Mouse (Mus musculus) heart, embryonic 12.5 days (tissue): ENCODE measurements at regions not wholly inside any gene's neighbourhood (a gene's known extent, or its start where the extent isn't known, plus 50 kb on each side); places are given as distances from the start of the nearest gene placed in this dataset.
"Not testable (repeated sequence)": the region's sequence is repeated elsewhere in the genome, so short reads cannot be mapped to it uniquely, and the experiment has no call there.

Source experiments
- ATAC-seq: fragments of 200-750 bp; cut with Nextera tagmentation; 2 replicates; pipeline ENCODE4 v1.8.0; 2017; ENCODE audit warnings: moderate TSS enrichment, moderate library complexity; ENCODE audit not compliant: insufficient number of reproducible peaks, low FRiP score
- H3K27ac ChIP-seq: fragments of 300-500 bp; sonication (generic); 2 replicates; pipeline ENCODE4 v1.5.1; 2016; ENCODE audit warnings: mild to moderate bottlenecking, moderate library complexity; ENCODE audit not compliant: poor library complexity, severe bottlenecking
- H3K27me3 ChIP-seq: fragments of 300-500 bp; sonication (generic); replicated peaks from 2 replicates; pipeline ENCODE4 v1.6.1; 2016; ENCODE audit warnings: mild to moderate bottlenecking, moderate library complexity
- H3K36me3 ChIP-seq: fragments of 300-500 bp; sonication (generic); 2 replicates; pipeline ENCODE4 v1.6.1; 2016; ENCODE audit warnings: mild to moderate bottlenecking, moderate library complexity
- H3K4me1 ChIP-seq: fragments of 300-500 bp; sonication (generic); replicated peaks from 2 replicates; pipeline ENCODE4 v1.6.1; 2016; ENCODE audit warnings: mild to moderate bottlenecking
- H3K4me2 ChIP-seq: fragments of 300-500 bp; sonication (generic); 2 replicates; pipeline ENCODE4 v1.6.1; 2016; ENCODE audit warnings: mild to moderate bottlenecking, moderate library complexity
- H3K4me3 ChIP-seq: fragments of 300-500 bp; sonication (generic); 2 replicates; pipeline ENCODE4 v1.5.1; 2016; ENCODE audit warnings: mild to moderate bottlenecking
- H3K9ac ChIP-seq: fragments of 300-500 bp; sonication (generic); 2 replicates; pipeline ENCODE4 v1.6.1; 2016; ENCODE audit warnings: mild to moderate bottlenecking, moderate library complexity
- H3K9me3 ChIP-seq: fragments of 300-500 bp; sonication (generic); replicated peaks from 2 replicates; pipeline ENCODE4 v1.6.1; 2016; ENCODE audit warnings: mild to moderate bottlenecking, moderate library complexity
- WGBS: fragments of 180-500 bp; shearing (Covaris S2); methylation state at CpG from one replicate; pipeline ENCODE4 v1.1.7; 2016; 5-methylcytosine and 5-hydroxymethylcytosine counted together

DNA sequence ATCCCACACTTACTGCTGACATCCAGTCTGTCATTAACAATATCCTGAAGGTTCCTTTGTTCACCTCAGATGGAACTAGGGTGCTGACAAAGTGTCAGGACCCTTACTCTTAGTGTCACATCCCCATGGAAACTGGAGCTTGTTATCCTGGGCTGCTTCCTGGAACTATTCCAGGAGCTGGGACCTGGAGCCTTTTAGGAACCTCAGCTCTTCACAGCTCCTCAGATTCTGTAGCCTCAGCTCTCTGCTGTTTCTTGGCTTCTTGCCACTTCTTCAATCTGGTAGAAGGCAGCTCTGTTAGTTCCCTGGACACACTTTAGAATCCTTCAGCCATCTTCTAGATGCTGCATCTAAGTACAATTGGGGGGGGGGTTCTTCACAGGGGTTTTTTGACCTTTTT is 157.3 kb upstream of the Slc13a1 start:
- Histone ChIP-seq H3K9me3 (no peaks in the 10 kb centered on the region), H3K4me3 (no peak overlapping the region), H3K27ac (no peak overlapping the region), H3K27me3 (no peaks in the 10 kb centered on the region), H3K4me1 (no peaks in the 10 kb centered on the region), H3K9ac (no peak overlapping the region), H3K36me3 (no peaks in the 10 kb centered on the region), H3K4me2 (no peak overlapping the region)
- ATAC-seq = no peak

DNA sequence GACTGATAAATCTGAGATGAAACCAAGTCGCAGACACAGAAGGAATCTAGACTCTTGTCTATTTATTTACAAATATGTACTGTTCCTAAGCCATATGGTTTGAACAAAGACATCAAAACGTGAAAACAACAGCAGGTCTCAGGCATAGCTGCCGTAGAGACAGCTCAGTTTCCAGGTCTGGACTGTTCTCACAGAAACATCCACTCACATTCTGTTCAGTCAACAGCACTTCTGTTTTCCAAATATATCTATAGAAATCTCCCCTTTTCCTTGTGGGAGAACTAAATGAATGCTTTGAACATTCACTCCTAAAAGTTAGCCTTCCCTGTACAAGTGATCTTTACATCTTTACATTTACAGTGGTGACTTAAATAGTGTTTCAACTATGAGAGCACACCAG is 156.8 kb upstream of the Slc13a1 start:
- no peak for ATAC-seq
- 59% methylated on average over 3 of the region's 3 CpGs for WGBS

DNA sequence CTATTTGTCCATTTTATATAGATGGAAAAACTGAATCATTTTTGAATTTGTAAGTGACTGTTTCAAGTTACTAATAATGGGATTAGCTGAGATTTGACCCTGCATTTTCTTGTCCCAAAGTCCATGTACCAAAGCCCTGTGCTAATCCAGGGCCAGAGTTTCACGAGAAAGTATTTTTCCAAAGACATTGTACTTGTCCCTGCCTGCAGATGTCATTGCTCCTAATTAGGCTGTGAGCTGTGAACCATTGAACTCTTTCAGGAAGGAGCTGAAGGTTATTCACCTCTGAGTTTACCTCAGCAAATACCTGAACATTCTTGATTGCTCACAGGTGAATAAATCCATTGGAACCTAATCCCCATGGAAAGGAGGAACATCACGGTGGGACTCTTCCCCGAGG is 154.5 kb upstream of the Slc13a1 start:
- WGBS = 76% methylated on average over 3 of the region's 3 CpGs
- H3K27ac ChIP-seq = no peak overlapping the region
- H3K4me3 ChIP-seq = no peak overlapping the region
- H3K9ac ChIP-seq = no peak overlapping the region
- ATAC-seq = no peak
- no peaks in the 10 kb centered on the region for H3K4me1 ChIP-seq
- no peaks in the 10 kb centered on the region for H3K9me3 ChIP-seq
- no peaks in the 10 kb centered on the region for H3K36me3 ChIP-seq
- no peaks in the 10 kb centered on the region for H3K27me3 ChIP-seq
- H3K4me2 ChIP-seq = no peak overlapping the region

More for the DNA sequence above, 156.8 kb upstream of the Slc13a1 start:
- Histone ChIP-seq H3K9me3 (no peaks in the 10 kb centered on the region), H3K9ac (no peak overlapping the region), H3K27me3 (no peaks in the 10 kb centered on the region), H3K4me2 (no peak overlapping the region), H3K4me1 (no peaks in the 10 kb centered on the region), H3K36me3 (no peaks in the 10 kb centered on the region), H3K4me3 (no peak overlapping the region), H3K27ac (no peak overlapping the region)

DNA sequence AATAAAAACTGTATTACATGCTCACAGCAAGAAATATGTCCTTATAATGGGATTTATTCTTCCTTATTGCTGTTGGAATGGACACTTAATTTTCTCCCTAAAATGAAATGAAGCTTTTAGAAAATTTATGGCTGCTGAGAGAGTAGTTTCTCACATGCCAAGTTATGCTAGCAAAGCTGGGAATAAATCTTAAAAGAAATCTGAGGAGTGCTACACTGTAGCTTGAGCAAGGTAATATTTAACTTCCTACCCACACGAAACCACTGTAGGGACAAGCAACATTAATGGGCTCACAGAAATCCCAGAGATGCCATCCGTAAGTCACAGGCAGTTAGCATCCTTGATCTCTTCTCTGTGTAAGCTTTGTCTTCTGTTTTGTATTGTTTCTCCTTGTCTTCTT is 151.0 kb upstream of the Slc13a1 start:
- H3K27me3 ChIP-seq = no peaks in the 10 kb centered on the region
- no peak overlapping the region for H3K4me3 ChIP-seq
- H3K9me3 ChIP-seq = no peaks in the 10 kb centered on the region
- H3K36me3 ChIP-seq = no peaks in the 10 kb centered on the region
- H3K4me2 ChIP-seq = no peak overlapping the region
- no peak overlapping the region for H3K9ac ChIP-seq
- no peak for ATAC-seq
- WGBS = 84% methylated on average over 2 of the region's 2 CpGs
- H3K27ac ChIP-seq = no peak overlapping the region
- no peaks in the 10 kb centered on the region for H3K4me1 ChIP-seq

DNA sequence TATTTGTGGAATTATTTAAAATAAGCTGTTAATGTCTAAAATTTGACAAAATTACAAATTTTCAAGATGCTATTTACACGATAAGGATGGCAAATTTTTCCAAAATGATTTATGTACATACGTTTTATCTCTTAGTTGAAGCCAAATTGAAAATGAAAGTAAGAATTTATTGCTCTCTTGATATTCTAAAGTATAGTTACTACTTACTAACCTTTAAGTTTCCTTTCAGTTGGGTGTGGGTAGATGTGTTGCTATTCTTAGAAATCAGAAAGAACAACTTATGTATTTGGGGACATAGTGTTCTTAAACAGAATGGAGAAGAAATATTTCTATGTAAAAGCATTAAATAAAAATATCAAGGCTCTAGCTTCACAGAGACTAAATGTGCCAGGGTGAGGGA is 142.8 kb upstream of the Slc13a1 start:
- ATAC-seq = no peak
- H3K4me2 ChIP-seq = no peak overlapping the region
- H3K9me3 ChIP-seq = no peaks in the 10 kb centered on the region
- no peaks in the 10 kb centered on the region for H3K4me1 ChIP-seq
- H3K9ac ChIP-seq = no peak overlapping the region
- H3K36me3 ChIP-seq = no peaks in the 10 kb centered on the region
- H3K27ac ChIP-seq = no peak overlapping the region
- no peak overlapping the region for H3K4me3 ChIP-seq
- no peaks in the 10 kb centered on the region for H3K27me3 ChIP-seq
- 80% methylated on average over 2 of the region's 2 CpGs for WGBS

DNA sequence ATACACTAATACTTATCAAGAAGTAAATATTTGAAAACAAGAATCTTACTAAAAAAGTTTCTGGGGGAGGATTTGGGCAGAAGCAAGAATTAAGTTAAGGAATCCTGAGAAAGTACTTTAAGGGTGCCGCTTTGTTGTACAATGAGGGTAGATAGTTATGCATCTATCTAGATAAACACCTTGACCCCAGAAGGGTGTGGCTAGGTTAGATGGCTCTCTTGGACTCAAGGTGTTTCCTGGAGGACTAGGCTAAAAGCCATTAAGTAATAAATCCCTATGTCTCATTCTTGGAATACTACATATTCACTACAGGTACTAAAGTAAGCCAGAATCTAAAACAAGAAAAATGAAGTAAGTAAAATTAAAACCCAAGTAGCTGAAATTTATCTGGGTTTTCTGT is 141.9 kb upstream of the Slc13a1 start:
- 74% methylated on average over 1 of the region's 1 CpGs for WGBS
- H3K36me3 ChIP-seq = no peaks in the 10 kb centered on the region
- ATAC-seq = no peak
- H3K9me3 ChIP-seq = no peaks in the 10 kb centered on the region
- H3K4me3 ChIP-seq = no peak overlapping the region
- H3K27ac ChIP-seq = no peak overlapping the region
- H3K4me1 ChIP-seq = no peaks in the 10 kb centered on the region
- no peak overlapping the region for H3K9ac ChIP-seq
- no peaks in the 10 kb centered on the region for H3K27me3 ChIP-seq
- H3K4me2 ChIP-seq = no peak overlapping the region

DNA sequence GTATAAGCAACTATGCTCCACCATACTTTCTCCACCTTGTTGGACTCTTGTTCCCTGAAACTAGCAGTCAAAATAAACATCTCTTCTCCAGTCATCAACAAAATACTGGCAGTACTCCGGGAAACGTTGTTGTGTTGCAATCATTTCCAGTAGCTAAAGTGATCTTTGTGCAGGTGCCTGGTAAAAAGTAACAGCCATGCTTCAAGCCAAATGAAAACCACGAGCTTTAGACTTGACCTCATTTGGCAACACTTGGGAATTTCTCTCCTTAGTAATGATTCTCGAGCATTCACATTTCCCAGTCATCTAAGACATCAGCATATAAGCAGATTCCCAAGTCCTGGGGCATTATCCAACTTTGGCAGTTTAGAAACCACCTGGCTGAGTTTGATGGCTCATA is 133.8 kb upstream of the Slc13a1 start:
- Histone ChIP-seq H3K9me3 (no peaks in the 10 kb centered on the region), H3K27ac (no peak overlapping the region), H3K36me3 (no peaks in the 10 kb centered on the region), H3K27me3 (no peaks in the 10 kb centered on the region), H3K9ac (no peak overlapping the region), H3K4me3 (no peak overlapping the region), H3K4me1 (no peaks in the 10 kb centered on the region), H3K4me2 (no peak overlapping the region)
- 77% methylated on average over 4 of the region's 4 CpGs for WGBS
- ATAC-seq = no peak

DNA sequence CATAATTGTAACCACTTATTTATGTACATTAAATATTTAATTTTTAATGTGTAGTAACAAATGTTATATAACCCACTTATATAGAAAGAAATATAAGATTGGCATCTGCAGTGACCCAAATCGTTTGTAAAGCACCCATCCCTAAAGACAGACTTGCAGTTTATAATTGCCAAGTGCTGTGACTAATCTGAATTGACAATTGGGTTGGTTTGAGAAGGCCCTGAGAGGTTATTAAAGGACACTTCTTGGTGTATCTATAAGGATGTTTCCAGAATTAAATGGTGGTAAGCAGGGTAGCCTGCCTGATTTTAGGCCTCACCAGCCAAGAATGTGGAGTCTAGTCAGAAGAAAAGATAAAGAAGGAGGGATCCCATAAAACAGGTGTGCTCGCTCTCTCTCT is 133.3 kb upstream of the Slc13a1 start:
- H3K4me3 ChIP-seq = no peak overlapping the region
- 66% methylated on average over 2 of the region's 2 CpGs for WGBS
- no peaks in the 10 kb centered on the region for H3K9me3 ChIP-seq
- no peaks in the 10 kb centered on the region for H3K27me3 ChIP-seq
- H3K9ac ChIP-seq = no peak overlapping the region
- no peaks in the 10 kb centered on the region for H3K36me3 ChIP-seq
- ATAC-seq = no peak
- H3K4me2 ChIP-seq = no peak overlapping the region
- no peak overlapping the region for H3K27ac ChIP-seq
- H3K4me1 ChIP-seq = no peaks in the 10 kb centered on the region

DNA sequence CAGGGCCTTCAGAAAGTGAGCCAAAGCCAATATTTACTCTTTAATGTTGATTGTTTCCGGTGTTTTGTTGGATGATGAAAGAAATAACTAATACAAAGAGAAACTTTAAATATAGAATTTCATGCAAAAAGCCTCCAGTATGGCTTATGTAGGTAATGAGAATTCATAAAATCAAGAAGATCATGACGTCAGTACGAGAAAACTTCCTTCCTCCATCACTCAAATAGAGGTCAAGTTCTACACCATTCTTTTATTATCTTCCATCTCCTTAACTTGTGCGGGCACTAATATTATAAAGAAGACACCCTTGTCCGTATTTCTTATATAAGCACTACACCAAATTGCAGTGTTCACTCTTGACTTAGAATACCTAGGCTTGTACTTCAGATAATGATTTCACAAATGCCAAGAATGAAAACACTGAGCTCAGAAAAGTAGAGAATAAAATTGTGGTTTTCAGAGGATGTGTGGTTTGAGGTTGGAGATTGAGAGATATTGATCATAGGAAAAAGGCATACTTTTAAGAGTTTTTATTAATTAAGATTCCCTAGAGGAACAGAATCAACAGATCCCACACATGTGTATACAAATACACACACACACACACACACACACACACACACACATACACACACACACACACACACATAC is 130.8 kb upstream of the Slc13a1 start:
- no peak for ATAC-seq
- Histone ChIP-seq H3K9me3 (no peaks in the 10 kb centered on the region), H3K27ac (no peak overlapping the region), H3K9ac (no peak overlapping the region), H3K4me2 (no peak overlapping the region), H3K27me3 (no peaks in the 10 kb centered on the region), H3K4me1 (no peaks in the 10 kb centered on the region), H3K4me3 (no peak overlapping the region), H3K36me3 (no peaks in the 10 kb centered on the region)
- WGBS = 84% methylated on average over 5 of the region's 5 CpGs

DNA sequence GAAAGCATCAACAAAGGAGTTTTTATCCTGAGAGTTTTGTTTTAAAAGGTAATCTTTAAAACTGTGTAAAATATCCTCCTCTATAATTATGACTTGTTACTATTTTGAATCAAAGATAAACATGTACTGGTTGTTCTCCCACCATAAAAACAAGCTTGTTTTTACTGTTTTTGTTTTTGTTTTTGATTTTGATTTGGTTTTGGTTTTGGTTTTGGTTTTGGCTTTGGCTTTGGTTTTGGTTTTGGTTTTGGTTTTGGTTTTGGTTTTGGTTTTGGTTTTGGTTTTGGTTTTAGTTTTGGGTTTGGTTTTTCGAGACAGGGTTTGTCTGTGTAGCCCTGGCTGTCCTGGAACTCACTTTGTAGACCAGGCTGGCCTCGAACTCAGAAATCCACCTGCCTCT is 120.9 kb upstream of the Slc13a1 start:
- not testable (repeated sequence) for H3K4me3 ChIP-seq, H3K36me3 ChIP-seq, H3K27ac ChIP-seq, H3K9ac ChIP-seq, H3K4me2 ChIP-seq, H3K4me1 ChIP-seq, H3K9me3 ChIP-seq, H3K27me3 ChIP-seq, ATAC-seq
- 66% methylated on average over 2 of the region's 2 CpGs for WGBS

DNA sequence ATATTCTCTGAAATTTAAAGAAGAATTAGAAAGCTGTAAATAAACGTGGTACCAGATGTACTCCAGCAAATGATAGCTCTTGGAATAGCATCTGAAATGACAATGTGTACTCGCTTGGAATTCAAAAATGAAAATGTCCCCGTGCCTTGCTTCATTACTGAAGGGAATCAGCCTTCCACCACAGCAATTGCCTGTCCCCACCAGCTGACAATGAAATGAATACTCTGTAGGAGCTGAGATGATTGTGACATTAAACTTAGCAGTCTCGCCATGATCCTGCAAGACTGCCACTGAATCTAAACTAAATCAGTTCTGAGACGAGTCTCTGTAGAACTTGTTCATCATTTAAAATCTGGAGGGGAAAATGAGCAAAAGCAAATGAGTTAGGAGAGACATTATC is 104.9 kb upstream of the Slc13a1 start:
- WGBS = 73% methylated on average over 5 of the region's 5 CpGs
- H3K4me1 ChIP-seq = no peaks in the 10 kb centered on the region
- H3K27me3 ChIP-seq = no peaks in the 10 kb centered on the region
- no peak overlapping the region for H3K4me2 ChIP-seq
- H3K36me3 ChIP-seq = no peaks in the 10 kb centered on the region
- no peak overlapping the region for H3K9ac ChIP-seq
- no peak overlapping the region for H3K4me3 ChIP-seq
- H3K9me3 ChIP-seq = no peaks in the 10 kb centered on the region
- no peak overlapping the region for H3K27ac ChIP-seq
- no peak for ATAC-seq

DNA sequence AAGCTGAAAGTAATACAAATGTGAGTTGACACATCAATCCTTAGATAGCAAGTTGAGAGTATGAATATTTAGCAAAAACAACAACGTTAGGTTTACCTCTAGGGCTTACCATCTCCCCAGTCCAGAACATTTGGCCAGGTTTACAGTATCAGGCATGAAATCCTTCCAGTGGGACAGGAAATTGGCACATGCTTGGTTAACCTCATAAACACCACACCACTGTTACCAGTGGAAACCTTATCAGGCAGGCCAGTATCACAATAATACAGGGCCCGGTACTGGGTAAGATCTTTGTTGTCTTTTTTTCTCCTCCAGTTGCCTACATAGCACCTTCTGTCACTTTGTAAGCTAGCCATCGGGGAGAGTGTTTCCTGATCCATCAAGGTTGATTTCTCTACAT is 101.7 kb upstream of the Slc13a1 start:
- H3K36me3 ChIP-seq = no peaks in the 10 kb centered on the region
- WGBS = 61% methylated on average over 3 of the region's 3 CpGs
- no peaks in the 10 kb centered on the region for H3K27me3 ChIP-seq
- H3K4me1 ChIP-seq = no peaks in the 10 kb centered on the region
- H3K4me3 ChIP-seq = no peak overlapping the region
- no peak overlapping the region for H3K9ac ChIP-seq
- H3K27ac ChIP-seq = no peak overlapping the region
- no peak for ATAC-seq
- no peaks in the 10 kb centered on the region for H3K9me3 ChIP-seq
- H3K4me2 ChIP-seq = no peak overlapping the region
